Mouse (Mus musculus) left cerebral cortex, postnatal 10 days (tissue): ENCODE results near the gene Ttll11. TPM values are rescaled to one million over a fixed set of nuclear protein-coding genes. Genes with fewer than 3 reads are reported as not detected.

Experiments used
- DNase-seq, 2 experiments: peaks; one replicate each; pipeline ENCODE4 v3.0.0; 2021 to 2022; ENCODE audit warnings: low spot score in 2 of 2, mixed read lengths in 1 of 2; ENCODE audit errors: extremely low spot score in 1 of 2
- intact Hi-C: fragments of 180-260 bp; cut with DNase I; formaldehyde crosslinking; loops from one replicate; pipeline ENCODE4 v1.15.1; 2025
- total RNA-seq, 2 experiments: library from RNA; stranded (reverse); gene quantifications; 2 replicates each; pipeline ENCODE4 v1.2.3; 2021

The Ttll11 gene
- total RNA-seq, 2 experiments from 2014 or later: 16.1 to 16.3 TPM

- peak in 1 of 2 experiments; percentile 58 for DNase-seq
- intact Hi-C loops: no loop called here
Measured at GRCm38 (mm10) chr2:35840956-35841816, 138.5 kb downstream of the Ttll11 start.

GRCm38 (mm10) chr2:35838751-35839479, 140.8 kb downstream of the Ttll11 start:
- intact Hi-C loops: no loop called here
- no peak for DNase-seq

DNA sequence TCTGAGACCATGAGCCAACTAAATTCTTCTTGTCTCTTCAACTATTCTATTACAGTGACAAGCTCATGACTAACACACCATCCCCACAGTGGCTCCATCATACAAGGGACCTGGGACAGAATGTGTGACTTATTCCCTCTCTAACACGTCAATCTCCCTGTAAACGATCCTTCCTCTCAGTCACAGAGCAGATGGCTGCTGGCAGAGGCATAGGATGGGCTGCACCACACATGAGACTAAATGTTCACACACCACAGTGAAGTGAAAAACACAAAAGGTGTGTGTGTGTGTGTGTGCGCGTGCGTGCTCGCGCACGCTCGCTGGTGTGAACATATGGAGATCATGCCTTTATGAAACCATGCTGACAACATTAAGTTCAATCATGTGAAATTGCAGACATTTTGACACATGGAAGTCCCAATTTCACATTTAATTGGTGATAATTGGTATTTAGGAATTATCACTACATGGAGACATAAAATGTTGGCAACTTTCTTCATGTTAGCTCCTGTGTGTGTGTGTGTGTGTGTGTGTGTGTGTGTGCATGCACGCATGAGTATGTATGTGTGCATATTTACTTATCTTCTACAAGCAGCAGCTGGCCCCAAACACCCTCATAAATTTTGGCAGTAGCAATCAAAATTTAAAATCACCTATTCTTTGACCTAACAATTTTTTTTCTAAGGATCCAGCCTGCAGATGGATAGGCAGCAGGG, 145.4 kb downstream of the Ttll11 start:
- DNase-seq: no peak
- intact Hi-C loops: no loop called here

- DNase-seq: no peak
- intact Hi-C loops: no loop called here
Measured at GRCm38 (mm10) chr2:35833546-35833945, 146.2 kb downstream of the Ttll11 start.

- intact Hi-C loops: no loop called here
- DNase-seq: no peak
Measured at GRCm38 (mm10) chr2:35832742-35833425, 146.8 kb downstream of the Ttll11 start.

DNA sequence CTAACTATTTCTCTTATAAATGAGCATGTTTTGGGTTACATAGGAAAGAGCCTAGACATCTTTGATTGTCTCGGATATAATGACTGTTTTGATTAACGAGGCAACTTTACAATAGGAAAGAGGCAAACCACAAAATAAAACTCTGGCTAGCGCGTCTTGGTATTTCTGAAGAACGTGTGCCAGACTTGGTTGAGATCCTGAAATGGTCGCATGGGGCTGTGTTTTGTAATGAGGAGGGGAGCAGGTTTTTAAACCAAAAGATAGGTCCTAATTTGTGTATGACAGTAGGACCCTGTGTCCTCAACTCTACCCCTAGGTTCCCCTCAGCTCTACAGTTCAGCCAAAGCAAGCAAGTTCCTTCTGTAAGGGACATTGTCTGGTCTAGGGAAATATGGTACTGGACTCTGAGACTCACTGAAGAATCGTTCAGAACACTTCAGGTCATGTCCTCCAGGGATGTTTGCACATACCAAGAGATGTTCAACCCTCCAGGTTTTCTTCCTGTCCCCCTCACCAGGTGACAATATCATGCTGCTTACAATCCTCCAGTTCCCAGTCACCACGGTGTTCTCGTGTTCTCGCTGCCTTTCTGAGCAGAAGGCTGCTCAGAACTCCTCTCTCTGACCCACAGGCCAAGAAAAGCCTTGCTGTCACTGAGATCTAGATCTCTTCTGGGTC, 147.7 kb downstream of the Ttll11 start:
- intact Hi-C loops: no loop called here
- no peak for DNase-seq

- intact Hi-C loops: no loop called here
Measured at GRCm38 (mm10) chr2:35830966-35831903, 148.5 kb downstream of the Ttll11 start.

GRCm38 (mm10) chr2:35829136-35829535, 150.6 kb downstream of the Ttll11 start:
- no peak for DNase-seq
- intact Hi-C loops: no loop called here

More at GRCm38 (mm10) chr2:35830966-35831903, 148.5 kb downstream of the Ttll11 start:
- DNase-seq: no peak

- intact Hi-C loops: no loop called here
- DNase-seq: no peak
Measured at GRCm38 (mm10) chr2:35827886-35828285, 151.8 kb downstream of the Ttll11 start.

DNA sequence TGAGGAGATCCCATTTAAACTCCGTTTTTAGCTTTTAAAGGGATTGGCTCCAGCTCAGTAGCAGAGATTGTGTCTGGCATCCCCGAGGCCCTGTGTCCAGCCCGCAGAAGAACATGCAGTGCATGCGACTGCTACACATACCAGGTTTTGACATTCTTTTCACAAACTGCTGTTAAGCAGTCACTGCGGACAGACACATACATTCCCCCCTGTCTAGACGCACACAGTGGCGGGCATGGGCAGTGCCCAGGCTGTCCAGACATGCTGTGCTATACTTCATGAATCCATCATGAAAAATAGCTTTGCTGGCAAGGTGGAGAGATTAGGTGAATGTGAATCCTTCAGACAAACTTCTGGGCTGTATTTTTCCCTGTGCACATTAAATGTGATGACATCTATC, 154.6 kb downstream of the Ttll11 start:
- no peak for DNase-seq
- intact Hi-C loops: no loop called here

GRCm38 (mm10) chr2:35823589-35823988, 156.1 kb downstream of the Ttll11 start:
- intact Hi-C loops: no loop called here
- no peak for DNase-seq

GRCm38 (mm10) chr2:35818883-35819282, 160.8 kb downstream of the Ttll11 start:
- intact Hi-C loops: no loop called here

DNA sequence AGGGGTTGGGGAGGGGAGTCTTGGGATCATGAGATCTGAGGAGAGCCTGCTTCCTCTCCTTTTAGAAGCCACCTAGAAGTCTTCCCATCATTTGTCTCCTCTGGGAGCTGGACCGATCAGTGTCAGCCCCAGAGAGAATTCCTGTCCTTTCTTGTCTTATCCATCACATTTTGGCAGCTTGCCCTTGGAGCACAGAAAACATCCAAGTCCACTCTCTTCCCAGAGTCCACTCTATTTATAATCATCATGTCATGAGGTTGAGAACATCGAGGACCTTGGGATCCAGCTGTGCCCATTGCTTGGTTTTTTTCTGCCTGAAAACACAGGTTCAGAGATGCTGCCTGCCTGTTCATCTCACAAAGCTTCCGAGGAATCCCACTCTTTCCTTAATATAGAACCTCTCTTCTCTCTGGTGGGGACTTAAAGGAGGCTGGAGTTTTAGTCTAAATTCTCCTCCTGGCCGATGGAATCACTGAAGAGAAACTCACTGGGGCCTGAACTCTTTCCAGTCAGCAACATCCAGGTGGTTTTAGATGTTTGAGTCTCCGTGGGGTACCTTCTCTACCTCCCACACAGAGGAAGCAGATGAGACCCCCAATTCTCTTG, 163.6 kb downstream of the Ttll11 start:
- intact Hi-C loops: no loop called here
- peak in 1 of 2 experiments; percentile 58 for DNase-seq

More at GRCm38 (mm10) chr2:35818883-35819282, 160.8 kb downstream of the Ttll11 start:
- DNase-seq: no peak

DNA sequence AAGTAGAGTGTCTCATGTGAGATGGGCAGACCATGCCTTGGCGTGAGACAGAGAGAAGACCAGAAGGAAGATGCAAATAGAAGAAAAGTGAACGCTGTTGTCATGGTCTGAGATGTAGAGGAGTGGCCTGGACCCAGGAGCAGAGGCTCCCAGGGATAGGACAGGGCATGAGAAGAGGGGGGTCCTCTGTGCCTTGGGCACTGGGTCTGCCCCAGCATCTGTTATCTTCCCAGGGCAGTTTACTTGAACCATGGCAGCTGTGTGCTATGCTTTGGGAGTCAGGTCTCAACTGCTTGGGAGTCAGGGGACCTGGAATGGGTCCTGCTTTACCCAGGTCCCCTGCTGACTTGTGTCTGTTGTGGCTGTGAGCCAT, 167.2 kb downstream of the Ttll11 start:
- DNase-seq: no peak
- intact Hi-C loops: no loop called here

DNA sequence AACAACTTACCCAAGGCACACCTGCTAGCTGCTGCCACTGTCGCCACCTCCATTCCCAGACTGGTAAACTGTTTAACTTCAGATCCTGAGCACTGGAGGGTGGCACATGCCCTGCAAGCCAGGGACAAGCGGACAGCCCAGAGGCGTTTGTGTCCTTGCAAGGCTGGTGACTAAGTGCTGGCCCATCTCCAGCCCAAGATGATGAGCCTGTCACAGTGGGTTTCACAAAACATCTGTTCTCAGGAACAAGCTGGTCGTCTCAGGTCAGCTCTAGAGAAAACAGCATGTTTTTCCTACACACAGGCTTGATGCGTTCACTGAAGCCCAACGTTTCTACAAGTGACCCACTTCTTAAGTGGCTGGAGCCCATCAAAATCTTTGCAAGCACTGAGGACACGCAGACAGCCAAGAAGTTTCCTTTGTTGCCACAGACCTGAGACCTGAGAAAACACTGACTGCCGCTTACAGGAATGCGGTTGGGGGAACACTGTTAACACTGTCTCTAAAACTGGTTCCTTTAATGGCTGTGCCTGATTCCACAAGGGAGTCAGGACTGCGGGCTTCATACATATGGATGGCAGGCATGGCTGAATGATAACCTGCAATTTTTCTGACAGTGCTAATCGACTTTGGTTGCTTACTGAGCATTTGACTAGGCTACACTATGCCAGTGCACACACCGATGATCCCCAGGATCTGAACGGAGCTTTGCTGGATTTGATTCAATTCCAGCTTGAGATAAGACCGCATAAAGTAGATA, 167.7 kb downstream of the Ttll11 start:
- intact Hi-C loops: no loop called here
- DNase-seq: peak in 1 of 2 experiments; percentile 52

GRCm38 (mm10) chr2:35810027-35810426, 169.7 kb downstream of the Ttll11 start:
- no peak for DNase-seq
- intact Hi-C loops: no loop called here
